Mouse (Mus musculus) bone marrow, adult 2 months (tissue): Measurements from ENCODE around the gene Olfr1284.
"Not testable (repeated sequence)": the region's sequence is repeated elsewhere in the genome, so short reads cannot be mapped to it uniquely, and the experiment has no call there.

Experiments used
- CTCF ChIP-seq: fragments of 200-500 bp; IDR thresholded peaks from 2 replicates; pipeline ENCODE4 v1.5.1; 2011; ENCODE audit warnings: low read length, control low read depth; ENCODE audit not compliant: control insufficient read depth, insufficient read depth
- POLR2A ChIP-seq: fragments of 200-500 bp; IDR thresholded peaks from 2 replicates; pipeline ENCODE4 v1.6.1; 2011; ENCODE audit warnings: low read depth, mild to moderate bottlenecking, control low read depth, low read length, borderline replicate concordance; ENCODE audit not compliant: control insufficient read depth

DNA sequence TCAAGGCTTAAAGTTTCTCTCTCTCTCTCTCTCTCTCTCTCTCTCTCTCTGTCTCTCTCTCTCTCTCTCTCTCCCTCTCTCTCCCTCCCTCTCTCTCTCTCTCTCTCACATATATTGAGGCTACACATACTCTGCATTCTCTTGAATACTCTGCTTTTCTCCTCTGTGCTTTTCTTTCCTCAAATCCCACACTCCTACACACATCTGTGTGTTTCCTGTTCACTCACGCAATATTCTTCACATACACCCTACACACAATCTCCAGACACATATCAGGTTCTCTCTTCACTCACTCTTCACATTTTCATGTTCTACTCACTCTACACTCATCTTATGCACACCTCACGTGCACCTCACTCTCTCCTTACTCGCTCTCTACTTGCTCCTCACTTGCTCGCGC, 41.6 kb upstream of the Olfr1284 start:
- not testable (repeated sequence) for TF ChIP-seq POLR2A, CTCF
